Mouse (Mus musculus) thymus, postnatal 14 days (tissue): ENCODE results near the gene Gm12666.
"Not testable (repeated sequence)": the region's sequence is repeated elsewhere in the genome, so short reads cannot be mapped to it uniquely, and the experiment has no call there.

Source experiments
- DNase-seq: peaks from one replicate; pipeline ENCODE4 v3.0.0; 2021

Gm12666 gene

DNA sequence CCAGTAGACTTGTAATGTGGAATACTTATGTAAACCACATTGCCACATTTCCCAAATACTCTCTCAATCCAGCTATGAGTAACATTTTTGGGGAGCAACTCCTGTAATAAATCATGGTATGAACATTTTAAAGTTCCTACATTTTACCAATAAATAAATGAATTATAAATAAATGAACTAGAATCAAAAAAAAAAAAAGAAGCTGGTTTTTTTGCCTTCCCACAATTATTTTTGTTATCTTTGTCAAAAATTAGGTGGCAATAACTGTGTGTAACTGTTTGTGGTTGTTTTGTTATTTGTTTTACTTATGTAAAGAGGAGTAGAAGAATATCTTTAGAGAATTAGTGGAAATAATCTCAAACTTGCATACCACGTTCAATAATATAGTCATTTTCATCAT lies at the start of gene Gm12666:
Gene Gm12666, minus strand, starts transcription at position 101 of the 400 bp plus-strand sequence.
- not testable (repeated sequence) for DNase-seq

DNA sequence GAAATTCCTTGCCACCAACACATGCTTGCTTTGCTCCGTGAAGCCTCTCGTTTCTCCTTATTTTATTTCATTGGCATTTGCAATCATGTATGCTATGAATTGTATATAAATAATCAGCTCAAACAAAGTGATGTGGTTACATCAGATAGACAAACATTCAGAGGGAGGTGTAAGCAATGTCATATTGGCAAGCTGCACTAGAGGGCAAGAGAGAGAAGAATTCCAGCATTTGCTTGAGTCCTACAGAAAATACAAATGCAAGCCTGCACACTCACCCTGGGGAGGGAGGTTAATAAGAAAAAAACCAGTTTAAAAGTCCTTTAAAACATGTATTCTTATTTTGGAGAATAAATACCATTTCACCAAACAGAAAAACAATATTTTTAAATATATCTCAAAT lies 34.8 kb upstream of the Gm12666 start:
- DNase-seq: no peak

DNA sequence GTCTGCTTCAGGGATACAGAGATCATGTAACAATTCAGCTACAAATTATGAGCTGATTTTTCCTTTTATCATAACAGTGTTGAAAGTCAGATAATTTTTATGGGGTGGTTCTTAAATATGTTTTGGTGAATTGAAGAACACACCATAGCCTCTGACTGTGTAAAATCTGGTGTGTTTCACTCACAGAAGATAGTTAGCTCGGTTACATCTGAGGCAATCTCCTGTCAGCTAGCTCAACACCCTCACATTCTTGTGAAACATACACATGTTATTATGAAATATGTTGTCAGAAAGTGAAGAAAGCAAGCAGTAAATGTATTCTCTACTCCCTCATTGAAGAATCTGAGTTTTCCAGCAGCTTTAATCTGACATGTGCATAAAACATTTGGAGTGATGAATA lies 24.7 kb upstream of the Gm12666 start:
- DNase-seq: no peak

DNA sequence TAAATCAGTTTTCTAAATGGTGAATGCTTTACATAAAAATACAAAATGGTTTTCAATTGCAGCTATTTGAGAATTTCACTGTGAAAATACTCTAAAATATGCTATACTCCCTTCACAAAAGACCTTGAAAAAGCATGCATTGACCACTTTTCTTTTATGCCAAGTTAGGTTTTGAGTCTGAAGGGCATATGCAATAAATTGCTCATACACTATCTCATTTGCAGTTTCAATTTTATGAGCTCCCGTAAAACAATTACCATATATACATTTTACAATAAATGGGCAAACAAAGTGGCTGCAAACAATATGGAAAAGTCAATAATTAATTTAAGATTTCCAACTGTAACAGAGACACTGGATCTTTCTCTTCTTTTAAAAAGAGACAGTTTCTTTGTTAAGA lies 38.9 kb downstream of the Gm12666 start:
- DNase-seq: no peak

DNA sequence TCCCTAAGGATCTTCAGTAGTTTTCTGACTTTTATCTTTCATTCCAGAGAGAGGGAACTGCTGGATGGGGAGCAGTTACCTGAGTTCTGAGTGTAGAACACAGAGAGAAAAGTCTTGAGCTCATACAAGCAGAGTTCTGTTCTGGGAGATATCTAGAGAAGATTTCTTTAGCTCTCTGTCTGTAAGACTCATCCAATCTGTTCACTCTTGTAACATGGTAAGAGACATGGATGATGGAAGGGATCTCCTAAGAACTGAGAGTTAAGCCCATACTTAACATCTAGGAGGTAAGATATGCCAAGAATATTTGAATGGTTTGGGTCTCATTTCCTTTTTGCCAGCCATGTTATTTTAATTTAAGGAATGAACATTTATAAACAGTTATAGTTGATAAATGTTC lies 44.4 kb downstream of the Gm12666 start, which contains the start of gene Izumo3:
Gene Izumo3, minus strand, starts transcription at position 101 of the 400 bp plus-strand sequence.
- DNase-seq: no peak
